Mouse (Mus musculus): Measurements from ENCODE around the gene Oxct2a. TPM values are rescaled to one million over a fixed set of nuclear protein-coding genes. Genes with fewer than 3 reads are reported as not detected.

Gene Oxct2a
- polyA plus RNA-seq, 1 experiment from 2014 or later, result not detected

DNA sequence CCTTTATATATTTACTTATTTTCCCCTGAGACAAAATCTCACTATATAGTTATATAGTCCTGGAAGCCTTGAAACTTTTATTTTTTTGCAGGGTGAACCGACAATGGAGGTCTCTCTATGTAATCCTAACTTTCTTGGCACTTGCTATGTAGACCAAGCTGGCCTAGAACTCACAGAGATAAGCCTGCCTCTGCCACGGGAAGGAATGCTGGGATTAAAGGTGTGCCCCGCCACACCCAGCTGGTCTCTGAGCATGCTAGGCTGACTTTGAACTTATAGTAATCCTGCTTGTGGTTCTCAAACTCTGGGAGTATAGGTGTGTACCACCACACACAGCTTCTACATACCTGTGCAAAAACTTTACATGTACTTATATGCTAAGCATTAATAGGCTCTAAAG is 43.3 kb downstream of the Oxct2a start:
- Histone ChIP-seq H3K27ac (replicated peaks; ENCODE audit: low read depth, low read length) (no peak overlapping the region), H3K36me3 (ENCODE audit: control insufficient read depth, insufficient read depth, low read length) (no peaks in the 10 kb centered on the region), H3K4me3 (replicated peaks; ENCODE audit: low read depth, low read length) (no peak overlapping the region), H3K27me3 (ENCODE audit: control insufficient read depth, insufficient read depth, low read length) (no peaks in the 10 kb centered on the region), H3K4me1 (ENCODE audit: control insufficient read depth, insufficient read depth, low read length) (peaks cover 15% of the 10 kb centered on the region), H3K9me3 (ENCODE audit: control insufficient read depth, low read length) (no peaks in the 10 kb centered on the region), H3K9ac (replicated peaks; ENCODE audit: low read length) (no peak overlapping the region), H3K4me2 (ENCODE audit: low read length) (no peak overlapping the region)
- no peak for ATAC-seq (ENCODE audit: low FRiP score, low TSS enrichment)
- WGBS, result 80% methylated on average over 3 of the region's 3 CpGs
- DNase-seq, result no peak

Other genes starting within 250 kb of the Oxct2a start
- gene Bmp8b, start 218.5 kb downstream of the Oxct2a start, polyA plus RNA-seq (2014; fragmentation: Nextera tagmentation; extraction: Ambion mirVana), result 0.08 and 0.25 TPM in 2 replicates
- 0.30 and 0.55 TPM in 2 replicates for gene Oxct2b, start 207.4 kb downstream of the Oxct2a start, polyA plus RNA-seq (2014; fragmentation: Nextera tagmentation; extraction: Ambion mirVana)
- gene Ppie, start 183.7 kb downstream of the Oxct2a start, polyA plus RNA-seq (2014; fragmentation: Nextera tagmentation; extraction: Ambion mirVana), result 61.7 and 65.7 TPM in 2 replicates
- 35.4 and 43.3 TPM in 2 replicates for gene Hpcal4, start 140.4 kb downstream of the Oxct2a start, polyA plus RNA-seq (2014; fragmentation: Nextera tagmentation; extraction: Ambion mirVana)
- gene Nt5c1a, start 122.1 kb downstream of the Oxct2a start, polyA plus RNA-seq (2014; fragmentation: Nextera tagmentation; extraction: Ambion mirVana), result not detected in 2 replicates
- 3.0 and 7.3 TPM in 2 replicates for gene Heyl, start 90.1 kb downstream of the Oxct2a start, polyA plus RNA-seq (2014; fragmentation: Nextera tagmentation; extraction: Ambion mirVana)
- gene Pabpc4, start 61.3 kb downstream of the Oxct2a start, polyA plus RNA-seq (2014; fragmentation: Nextera tagmentation; extraction: Ambion mirVana), result 31.3 and 33.6 TPM in 2 replicates
- gene Bmp8a, start 19.6 kb upstream of the Oxct2a start, polyA plus RNA-seq (2014; fragmentation: Nextera tagmentation; extraction: Ambion mirVana), result 0.11 TPM in 1 of 2 replicates, not detected in the other